ENCODE assay signal across 8 mouse cellular contexts in genomic region chr6:61063129-61063528, GRCm38 (mm10).
DNase-seq lines count a peak whose midpoint lies in the region; ATAC-seq and TF ChIP-seq lines count a peak whose summit lies in the region.

No protein-coding gene starts in this region.

- TF ChIP-seq POLR2A in heart, adult 2 months (IDR thresholded peaks at IDR 0.05; ENCODE audit: insufficient read depth, low read depth, low read length) = no peak

- TF ChIP-seq CTCF in heart, adult 2 months (IDR thresholded peaks at IDR 0.05) = peak; percentile 57

- no peak overlapping the region for H3K4me3 ChIP-seq in heart, adult 2 months
- H3K4me3 ChIP-seq in intestine, embryonic 15.5 days (replicated peaks) = no peak overlapping the region

- no peak overlapping the region for H3K27ac ChIP-seq in heart, adult 2 months
- no peak overlapping the region for H3K27ac ChIP-seq in intestine, embryonic 15.5 days

- no peak for TF ChIP-seq EP300 in heart, adult 2 months (IDR thresholded peaks at IDR 0.05; ENCODE audit: insufficient read depth, low read depth, low read length)

- no peak overlapping the region for H3K4me2 ChIP-seq in intestine, embryonic 15.5 days (replicated peaks)

- no peaks in the 10 kb centered on the region for H3K36me3 ChIP-seq in heart, adult 2 months (ENCODE audit: control insufficient read depth, insufficient read depth, low read length)
- H3K36me3 ChIP-seq in intestine, embryonic 15.5 days = no peaks in the 10 kb centered on the region

- H3K4me1 ChIP-seq in heart, adult 2 months (ENCODE audit: control insufficient read depth, insufficient read depth, low read length) = no peaks in the 10 kb centered on the region
- no peaks in the 10 kb centered on the region for H3K4me1 ChIP-seq in intestine, embryonic 15.5 days (replicated peaks)

- no peak overlapping the region for H3K9ac ChIP-seq in heart, adult 2 months (ENCODE audit: low read depth, low read length)
- H3K9ac ChIP-seq in intestine, embryonic 15.5 days = no peak overlapping the region

- H3K9me3 ChIP-seq in intestine, embryonic 15.5 days = no peaks in the 10 kb centered on the region

- no peak for DNase-seq in heart, adult 2 months
- no peak for DNase-seq in heart, adult 11 months
- peak; percentile 4 for DNase-seq in thymus, postnatal 25 days
- no peak for DNase-seq in thymus, postnatal 0 days (ENCODE audit: low spot score)
- peak; percentile 45 for DNase-seq in kidney, postnatal 10 days
- peak; percentile 56 for DNase-seq in retina, postnatal 1 day

- H3K79me2 ChIP-seq in heart, adult 2 months (replicated peaks; ENCODE audit: control insufficient read depth, insufficient read depth, low read length) = no peaks in the 10 kb centered on the region

- no peak for ATAC-seq in granulocyte monocyte progenitor cell, adult 5-6 weeks (replicated peaks; ENCODE audit: poor library complexity, severe bottlenecking)
- no peak for ATAC-seq in intestine, embryonic 15.5 days

- 23% methylated on average over 4 of the region's 4 CpGs for WGBS in heart, adult 2 months
- 28% methylated on average over 4 of the region's 4 CpGs for WGBS in intestine, embryonic 15.5 days

- intact Hi-C loops in heart, adult 2 months (cut with DNase I) = loop anchor here (2.0 kb wide), 1 partner anchor 238 kb away; no protein-coding TSS in a partner anchor

- no peaks in the 10 kb centered on the region for H3K27me3 ChIP-seq in heart, adult 2 months (ENCODE audit: control insufficient read depth, insufficient read depth, low read length)
- H3K27me3 ChIP-seq in intestine, embryonic 15.5 days (replicated peaks) = no peaks in the 10 kb centered on the region

Comparison
In these comparisons a context has a peak if more than half of its experiments do, and no peak if none do; other contexts are left out.
1. DNase-seq: peak in thymus, postnatal 25 days (single experiment), kidney, postnatal 10 days (single experiment) and retina, postnatal 1 day (single experiment); none in heart, adult 2 months (0 of 2), heart, adult 11 months (single experiment) and thymus, postnatal 0 days (single experiment).